Mouse (Mus musculus): ENCODE data around the gene Faim. TPM values are rescaled to one million over a fixed set of nuclear protein-coding genes. Genes with fewer than 3 reads are reported as not detected.
A peak's percentile ranks its signal among the peaks of the same experiment; 100 is the strongest.

The Faim gene
- total RNA-seq (2021): 1 to 10 TPM; 4.0 to 4.5 TPM
- long read RNA-seq, experiment 1, partial matches to known transcripts: 1 of 3 reads
- long read RNA-seq, experiment 1, other reads (novel, unspliced or antisense): 0 of 3 reads
- long read RNA-seq, experiment 2, transcript Faim-201 (5 exons, 1,019 nt): major isoform, 5 of 5 reads
- long read RNA-seq, experiment 2, partial matches to known transcripts: 0 of 5 reads
- long read RNA-seq, experiment 2, other reads (novel, unspliced or antisense): 0 of 5 reads

- peak; percentile 100 for DNase-seq
- intact Hi-C loops (cut with DNase I; ENCODE audit: low total_unique reads): no loop called here
These were observed at the start of gene Faim for GRCm38 (mm10) chr9:98985800-98986475. Faim (plus strand) TSS chr9:98986373.

GRCm38 (mm10) chr9:98939290-98939689 lies 46.9 kb upstream of the Faim start:
- no peak for DNase-seq
- intact Hi-C loops (cut with DNase I; ENCODE audit: low total_unique reads): no loop called here

- peak; percentile 23 for DNase-seq
- intact Hi-C loops (cut with DNase I; ENCODE audit: low total_unique reads): no loop called here
These were observed 33.8 kb upstream of the Faim start for GRCm38 (mm10) chr9:98952171-98953050.

GRCm38 (mm10) chr9:98953291-98953690 lies 32.9 kb upstream of the Faim start:
- intact Hi-C loops (cut with DNase I; ENCODE audit: low total_unique reads): no loop called here
- no peak for DNase-seq

GRCm38 (mm10) chr9:98953830-98954229 lies 32.3 kb upstream of the Faim start:
- DNase-seq: no peak
- intact Hi-C loops (cut with DNase I; ENCODE audit: low total_unique reads): no loop called here

- DNase-seq: no peak
- intact Hi-C loops (cut with DNase I; ENCODE audit: low total_unique reads): no loop called here
These were observed 31.6 kb upstream of the Faim start for GRCm38 (mm10) chr9:98954391-98955102.

- peak; percentile 29 for DNase-seq
- intact Hi-C loops (cut with DNase I; ENCODE audit: low total_unique reads): no loop called here
These were observed 31.0 kb upstream of the Faim start, which contains the start of gene Foxl2 for GRCm38 (mm10) chr9:98955103-98955715. Foxl2 (plus strand) TSS chr9:98955288.

- intact Hi-C loops (cut with DNase I; ENCODE audit: low total_unique reads): no loop called here
- DNase-seq: no peak
These were observed 30.4 kb upstream of the Faim start for GRCm38 (mm10) chr9:98955716-98956224.

GRCm38 (mm10) chr9:98956591-98957381 lies 29.4 kb upstream of the Faim start:
- peak; percentile 22 for DNase-seq

GRCm38 (mm10) chr9:98957751-98958351 lies 28.3 kb upstream of the Faim start:
- no peak for DNase-seq
- intact Hi-C loops (cut with DNase I; ENCODE audit: low total_unique reads): no loop called here

More at GRCm38 (mm10) chr9:98956591-98957381, 29.4 kb upstream of the Faim start:
- intact Hi-C loops (cut with DNase I; ENCODE audit: low total_unique reads): no loop called here

GRCm38 (mm10) chr9:98958628-98959027 lies 27.5 kb upstream of the Faim start:
- DNase-seq: no peak
- intact Hi-C loops (cut with DNase I; ENCODE audit: low total_unique reads): no loop called here

GRCm38 (mm10) chr9:98959851-98960250 lies 26.3 kb upstream of the Faim start:
- intact Hi-C loops (cut with DNase I; ENCODE audit: low total_unique reads): loop anchor here (10.0 kb wide), 1 partner anchor 345 kb away; no protein-coding TSS in a partner anchor
- DNase-seq: no peak

GRCm38 (mm10) chr9:98960348-98960747 lies 25.8 kb upstream of the Faim start:
- intact Hi-C loops (cut with DNase I; ENCODE audit: low total_unique reads): loop anchor here (10.0 kb wide), 1 partner anchor 346 kb away; no protein-coding TSS in a partner anchor
- DNase-seq: no peak

GRCm38 (mm10) chr9:98961591-98962477 lies 24.3 kb upstream of the Faim start:
- intact Hi-C loops (cut with DNase I; ENCODE audit: low total_unique reads): loop anchor here (10.0 kb wide), 1 partner anchor 347 kb away; no protein-coding TSS in a partner anchor
- DNase-seq: no peak

- intact Hi-C loops (cut with DNase I; ENCODE audit: low total_unique reads): loop anchor here (10.0 kb wide), 1 partner anchor 348 kb away; no protein-coding TSS in a partner anchor
- DNase-seq: no peak
These were observed 23.6 kb upstream of the Faim start for GRCm38 (mm10) chr9:98962478-98963142.

- DNase-seq: no peak
- intact Hi-C loops (cut with DNase I; ENCODE audit: low total_unique reads): loop anchor here (10.0 kb wide), 1 partner anchor 349 kb away; no protein-coding TSS in a partner anchor
These were observed 22.5 kb upstream of the Faim start for GRCm38 (mm10) chr9:98963661-98964060.

Data from gastrocnemius, postnatal 14 days (tissue).